Mouse (Mus musculus): Measurements from ENCODE around the gene Ypel5. TPM values are rescaled to one million over a fixed set of nuclear protein-coding genes. Genes with fewer than 3 reads are reported as not detected.

The Ypel5 gene
- polyA plus RNA-seq, 1 experiment from 2014 or later, result 80.7 TPM

DNA sequence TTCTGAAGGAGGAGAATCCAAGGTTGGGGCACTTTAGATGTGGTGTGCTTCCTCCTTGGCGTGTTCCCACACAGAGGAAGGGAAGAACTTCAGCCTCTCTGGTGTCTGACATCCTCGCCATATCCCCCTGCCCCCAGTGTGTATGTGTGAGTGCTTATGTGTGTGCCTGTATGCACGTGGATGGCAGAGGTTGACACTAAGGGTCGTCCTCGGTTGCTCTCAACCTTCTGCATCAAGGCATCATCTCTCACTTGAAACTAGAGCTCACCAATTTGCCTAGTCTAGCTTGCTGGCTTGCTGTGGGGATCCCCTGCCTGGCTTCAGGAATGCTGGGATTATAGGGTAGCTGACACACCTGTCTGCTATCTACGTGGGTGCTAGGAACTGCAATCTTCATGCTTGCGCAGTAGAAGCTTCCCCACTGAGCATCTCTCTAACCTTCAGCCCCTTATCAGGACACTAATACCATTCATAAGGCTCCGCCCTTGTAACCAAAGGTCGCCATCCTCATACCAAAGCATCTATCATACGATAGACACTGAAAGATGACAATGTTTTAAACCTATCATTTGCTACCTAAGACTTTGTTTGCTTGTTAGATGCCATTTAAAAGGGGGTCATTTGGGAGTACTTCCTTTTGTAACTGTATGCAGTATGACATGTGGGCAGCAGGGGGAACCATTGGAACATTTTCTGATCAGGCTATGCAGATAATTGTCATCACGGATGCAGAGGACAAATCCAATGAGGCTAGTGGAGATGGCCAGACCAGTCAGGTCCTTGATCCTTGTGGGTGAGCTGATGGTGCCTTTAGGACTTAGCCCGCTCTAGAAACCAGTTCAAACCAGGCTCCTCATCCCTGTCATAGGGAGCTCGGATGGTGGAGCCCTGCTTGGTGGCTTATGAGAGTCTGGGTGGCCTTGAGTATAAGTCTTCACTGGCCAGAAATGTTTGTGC is 21.7 kb downstream of the Ypel5 start:
- no peak overlapping the region for H3K4me3 ChIP-seq
- no peak overlapping the region for H3K27ac ChIP-seq
- peak; percentile 56; the same call in 1 of the 2 replicates for ATAC-seq (ENCODE audit: low FRiP score)
- no peak overlapping the region for H3K4me2 ChIP-seq (replicated peaks)
- no peaks in the 10 kb centered on the region for H3K27me3 ChIP-seq
- 60% methylated on average over 13 of the region's 13 CpGs for WGBS
- peaks cover 4% of the 10 kb centered on the region; the same call in 1 of the 2 replicates for H3K36me3 ChIP-seq
- H3K4me1 ChIP-seq, result no peaks in the 10 kb centered on the region
- no peak overlapping the region for H3K9ac ChIP-seq
- H3K9me3 ChIP-seq (replicated peaks), result no peaks in the 10 kb centered on the region

DNA sequence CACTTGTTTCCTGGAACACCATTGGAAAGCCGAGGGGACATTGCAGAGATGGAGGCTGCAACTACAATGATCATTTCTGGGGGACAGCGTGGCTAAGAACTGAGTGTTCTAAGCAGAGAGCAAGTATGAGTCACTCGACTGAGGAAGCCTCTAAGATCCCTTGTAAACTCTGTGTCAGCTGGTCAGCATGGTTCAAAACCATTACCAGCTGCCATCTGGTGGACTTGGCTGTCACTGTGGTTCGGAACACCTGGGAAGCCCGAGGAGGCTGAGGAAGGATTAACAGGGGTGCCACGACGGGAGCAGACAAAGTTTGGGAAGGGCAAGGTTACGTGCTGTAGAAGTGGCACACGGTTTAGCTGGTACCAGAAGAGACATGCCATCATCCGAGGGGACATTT is 27.0 kb downstream of the Ypel5 start:
- Histone ChIP-seq H3K27me3 (no peaks in the 10 kb centered on the region), H3K36me3 (no peaks in the 10 kb centered on the region), H3K4me1 (no peaks in the 10 kb centered on the region), H3K27ac (no peak overlapping the region), H3K4me3 (no peak overlapping the region), H3K9ac (no peak overlapping the region), H3K4me2 (replicated peaks) (no peak overlapping the region), H3K9me3 (replicated peaks) (no peaks in the 10 kb centered on the region)
- WGBS, result 81% methylated on average over 10 of the region's 10 CpGs
- ATAC-seq (ENCODE audit: low FRiP score), result no peak

DNA sequence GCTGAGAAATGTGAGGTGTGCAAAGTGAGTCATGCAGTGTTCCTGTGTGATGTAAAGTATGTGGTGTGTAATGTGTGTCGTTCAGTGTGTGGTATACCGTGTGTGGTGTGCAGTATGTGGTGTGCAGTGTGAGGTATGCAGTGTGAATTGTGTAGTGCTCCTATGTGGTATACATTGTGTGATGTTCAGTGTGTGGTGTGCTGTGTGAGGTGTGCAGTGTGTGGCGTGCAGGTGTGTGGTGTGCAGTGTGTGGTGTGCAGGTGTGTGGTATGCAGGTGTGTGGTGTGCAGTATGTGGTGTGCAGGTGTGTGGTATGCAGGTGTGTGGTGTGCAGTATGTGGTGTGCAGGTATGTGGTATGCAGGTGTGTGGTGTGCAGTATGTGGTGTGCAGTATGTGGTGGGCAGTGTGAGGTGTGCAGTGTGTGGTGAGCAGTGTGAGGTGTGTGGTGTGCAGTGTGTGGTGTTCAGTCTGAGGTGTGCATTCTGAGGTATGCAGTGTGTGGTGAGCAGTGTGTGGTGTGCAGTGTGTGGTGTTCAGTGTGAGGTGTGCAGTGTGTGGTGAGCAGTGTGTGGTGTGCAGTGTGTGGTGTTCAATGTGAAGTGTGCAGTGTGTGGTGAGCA is 30.5 kb downstream of the Ypel5 start:
- WGBS, result 93% methylated on average over 3 of the region's 3 CpGs
- Histone ChIP-seq H3K9ac (no peak overlapping the region), H3K27ac (no peak overlapping the region), H3K4me2 (replicated peaks) (no peak overlapping the region), H3K4me1 (no peaks in the 10 kb centered on the region), H3K9me3 (replicated peaks) (no peaks in the 10 kb centered on the region), H3K27me3 (no peaks in the 10 kb centered on the region), H3K4me3 (no peak overlapping the region), H3K36me3 (no peaks in the 10 kb centered on the region)
- ATAC-seq (ENCODE audit: low FRiP score), result no peak; the same call in 1 of the 2 replicates

DNA sequence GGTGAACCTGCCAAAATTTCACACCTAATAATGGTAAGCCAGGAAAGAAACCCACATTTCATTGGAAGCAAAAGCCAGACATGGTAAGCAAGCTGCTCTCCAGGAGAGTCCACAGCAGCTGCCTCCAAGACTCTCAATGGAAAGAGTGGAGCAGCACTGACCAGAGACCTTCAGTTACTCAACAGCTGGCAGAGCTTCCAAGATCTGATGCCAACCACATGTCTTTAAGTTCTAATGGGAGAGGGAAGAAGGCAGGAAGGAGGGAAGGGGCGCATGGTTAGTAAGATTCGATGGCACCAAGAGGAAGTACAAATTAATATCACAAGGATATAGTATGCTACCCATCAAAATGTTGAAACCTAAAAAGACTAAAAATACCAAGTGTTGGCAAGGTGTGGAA is 31.9 kb downstream of the Ypel5 start:
- H3K27me3 ChIP-seq, result no peaks in the 10 kb centered on the region
- no peaks in the 10 kb centered on the region for H3K36me3 ChIP-seq
- WGBS, result 98% methylated on average over 2 of the region's 2 CpGs
- no peak overlapping the region for H3K27ac ChIP-seq
- H3K9me3 ChIP-seq (replicated peaks), result no peaks in the 10 kb centered on the region
- H3K4me1 ChIP-seq, result no peaks in the 10 kb centered on the region
- no peak overlapping the region for H3K4me2 ChIP-seq (replicated peaks)
- no peak overlapping the region for H3K9ac ChIP-seq
- no peak overlapping the region for H3K4me3 ChIP-seq
- ATAC-seq (ENCODE audit: low FRiP score), result no peak

DNA sequence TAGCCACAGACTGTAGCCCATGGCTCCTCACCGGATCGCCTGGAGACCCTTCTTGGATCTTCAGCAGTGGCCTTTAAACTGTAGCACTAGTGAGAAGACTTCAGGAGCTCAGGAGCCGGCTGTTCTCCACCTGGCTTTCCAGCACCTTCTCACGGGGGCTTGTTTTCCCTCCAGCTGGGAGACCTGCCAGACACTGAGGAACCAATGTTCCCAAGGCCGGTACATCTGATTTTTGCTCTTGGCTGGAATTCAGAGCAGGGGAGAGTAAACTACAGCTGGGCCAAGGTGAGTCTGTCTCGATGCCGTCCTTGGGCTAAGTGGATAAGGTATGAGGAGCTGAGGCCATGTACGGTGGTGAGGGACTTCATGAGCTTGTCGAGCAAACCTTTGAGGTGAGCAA is 42.7 kb downstream of the Ypel5 start:
- H3K9me3 ChIP-seq (replicated peaks), result no peaks in the 10 kb centered on the region
- H3K27me3 ChIP-seq, result no peaks in the 10 kb centered on the region
- H3K36me3 ChIP-seq, result no peaks in the 10 kb centered on the region
- no peaks in the 10 kb centered on the region for H3K4me1 ChIP-seq
- no peak overlapping the region for H3K9ac ChIP-seq
- no peak overlapping the region for H3K27ac ChIP-seq
- ATAC-seq (ENCODE audit: low FRiP score), result no peak
- no peak overlapping the region for H3K4me2 ChIP-seq (replicated peaks)
- no peak overlapping the region for H3K4me3 ChIP-seq
- 95% methylated on average over 9 of the region's 9 CpGs for WGBS

DNA sequence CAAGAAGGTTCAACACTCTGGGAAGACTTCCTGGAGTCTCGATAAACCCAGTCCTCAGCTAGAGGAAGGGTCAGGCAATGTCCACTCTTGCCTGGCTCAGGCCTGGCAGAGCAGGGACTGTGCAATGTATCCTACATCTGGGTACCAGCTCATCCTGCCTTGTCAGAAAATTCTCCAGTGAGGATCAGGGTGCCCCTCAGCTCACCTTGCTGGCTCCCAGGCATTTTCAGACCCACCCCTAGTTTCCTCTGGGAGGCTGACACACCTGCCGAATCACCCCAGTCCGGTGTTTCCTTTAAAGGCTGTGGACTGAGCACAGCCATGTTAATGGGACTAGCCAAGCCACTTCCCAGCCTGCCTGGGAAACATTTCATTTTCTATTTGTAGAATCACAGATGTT is 43.9 kb downstream of the Ypel5 start:
- Histone ChIP-seq H3K9me3 (replicated peaks) (no peaks in the 10 kb centered on the region), H3K27ac (no peak overlapping the region), H3K27me3 (no peaks in the 10 kb centered on the region), H3K4me1 (no peaks in the 10 kb centered on the region), H3K9ac (no peak overlapping the region), H3K36me3 (no peaks in the 10 kb centered on the region), H3K4me3 (no peak overlapping the region), H3K4me2 (replicated peaks) (no peak overlapping the region)
- WGBS, result 69% methylated on average over 3 of the region's 3 CpGs
- no peak for ATAC-seq (ENCODE audit: low FRiP score)

DNA sequence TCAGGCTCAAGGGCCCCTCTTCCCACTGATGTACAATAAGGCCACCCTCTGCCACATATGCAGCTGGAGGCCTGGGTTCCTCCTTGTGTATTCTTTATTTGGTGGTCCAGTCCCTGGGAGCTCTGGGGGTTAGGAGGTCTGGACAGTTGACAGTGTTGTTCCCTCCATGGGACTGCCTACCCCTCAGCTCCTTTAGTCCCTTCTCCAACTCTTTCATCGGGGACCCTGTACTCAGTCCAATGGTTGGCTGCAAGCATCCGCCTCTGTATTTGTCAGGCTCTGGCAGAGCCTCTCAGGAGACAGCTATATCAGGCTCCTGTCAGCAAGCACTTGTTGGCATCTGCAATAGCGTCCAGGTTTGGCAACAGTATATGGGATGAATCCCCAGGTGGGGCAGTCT is 44.8 kb downstream of the Ypel5 start:
- H3K9ac ChIP-seq, result no peak overlapping the region
- WGBS, result 74% methylated on average over 3 of the region's 3 CpGs

DNA sequence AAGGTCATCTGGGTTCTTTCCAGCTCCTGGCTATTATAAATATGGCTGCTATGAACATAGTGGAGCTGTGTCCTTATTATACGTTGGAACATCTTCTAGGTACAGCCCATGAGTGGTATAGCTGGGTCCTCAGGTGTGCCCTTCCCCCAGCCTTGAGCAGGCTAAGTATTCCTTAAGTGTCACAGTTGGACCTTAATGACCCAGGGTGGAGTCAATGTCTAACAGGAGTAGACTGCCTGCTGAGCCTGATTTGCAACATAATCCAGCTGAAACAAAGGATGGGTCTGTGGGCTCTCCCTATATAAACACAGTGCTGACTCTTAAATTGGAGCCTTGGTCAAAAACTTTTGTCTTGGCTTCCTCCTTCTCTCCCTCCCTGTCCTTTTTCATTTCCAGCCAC is 45.6 kb downstream of the Ypel5 start:
- 53% methylated on average over 1 of the region's 1 CpGs for WGBS

More for the DNA sequence above, 44.8 kb downstream of the Ypel5 start:
- no peaks in the 10 kb centered on the region for H3K9me3 ChIP-seq (replicated peaks)
- no peak for ATAC-seq (ENCODE audit: low FRiP score)
- no peaks in the 10 kb centered on the region for H3K4me1 ChIP-seq
- H3K27ac ChIP-seq, result no peak overlapping the region
- H3K4me2 ChIP-seq (replicated peaks), result no peak overlapping the region
- H3K27me3 ChIP-seq, result no peaks in the 10 kb centered on the region
- no peak overlapping the region for H3K4me3 ChIP-seq
- no peaks in the 10 kb centered on the region for H3K36me3 ChIP-seq

DNA sequence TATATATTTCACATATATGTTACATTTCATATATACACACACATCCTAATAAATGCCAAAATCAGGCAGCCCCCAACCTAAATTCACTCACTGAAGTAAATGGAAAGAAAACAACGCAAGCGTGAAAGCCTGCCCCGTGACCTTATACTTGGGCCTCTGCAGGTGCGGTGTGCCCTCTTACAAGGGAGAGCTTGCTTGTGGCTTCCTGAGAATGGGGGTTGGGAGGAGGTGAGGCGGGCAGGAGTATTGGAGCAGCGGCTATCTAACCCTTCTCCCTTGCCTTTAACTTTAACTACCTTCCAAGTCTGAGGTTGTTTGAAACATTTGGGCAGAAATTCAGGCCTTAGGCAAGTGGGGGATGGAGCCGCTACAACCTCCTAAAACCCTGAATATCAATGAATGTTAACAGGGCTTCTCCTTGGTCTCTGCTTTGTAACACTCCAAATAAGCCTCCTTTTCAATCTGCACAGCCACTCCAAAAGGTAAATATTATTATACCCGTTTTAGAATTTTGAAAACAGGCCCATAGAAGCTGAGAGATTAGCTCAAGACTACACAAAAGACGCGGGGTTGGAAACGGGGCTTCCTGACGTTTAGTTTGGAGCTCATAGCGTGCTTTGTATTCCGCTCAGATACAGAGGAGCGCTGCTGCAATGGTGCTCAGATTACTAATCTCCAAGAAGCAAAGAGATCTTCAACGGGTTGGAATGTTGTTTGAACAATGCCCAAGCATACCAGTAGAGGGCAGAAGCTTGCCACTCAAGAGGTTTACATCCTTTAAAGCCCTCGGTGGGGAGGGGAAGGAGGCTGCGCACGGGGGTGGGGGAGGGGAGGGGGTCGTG is 53.5 kb downstream of the Ypel5 start:
- Histone ChIP-seq H3K27me3 (no peaks in the 10 kb centered on the region), H3K4me2 (replicated peaks) (peak overlapping the region; percentile 34), H3K9ac (no peak overlapping the region), H3K36me3 (no peaks in the 10 kb centered on the region), H3K9me3 (replicated peaks) (no peaks in the 10 kb centered on the region), H3K4me1 (peaks cover 6% of the 10 kb centered on the region; the same call in 1 of the 2 replicates), H3K4me3 (no peak overlapping the region), H3K27ac (no peak overlapping the region)
- peak; percentile 89 for ATAC-seq (ENCODE audit: low FRiP score)
- 18% methylated on average over 17 of the region's 20 CpGs for WGBS

More for the DNA sequence above, 45.6 kb downstream of the Ypel5 start:
- Histone ChIP-seq H3K9ac (no peak overlapping the region), H3K36me3 (no peaks in the 10 kb centered on the region), H3K4me2 (replicated peaks) (no peak overlapping the region), H3K4me1 (no peaks in the 10 kb centered on the region), H3K4me3 (no peak overlapping the region), H3K27me3 (no peaks in the 10 kb centered on the region), H3K9me3 (replicated peaks) (no peaks in the 10 kb centered on the region), H3K27ac (no peak overlapping the region)
- ATAC-seq (ENCODE audit: low FRiP score), result no peak

DNA sequence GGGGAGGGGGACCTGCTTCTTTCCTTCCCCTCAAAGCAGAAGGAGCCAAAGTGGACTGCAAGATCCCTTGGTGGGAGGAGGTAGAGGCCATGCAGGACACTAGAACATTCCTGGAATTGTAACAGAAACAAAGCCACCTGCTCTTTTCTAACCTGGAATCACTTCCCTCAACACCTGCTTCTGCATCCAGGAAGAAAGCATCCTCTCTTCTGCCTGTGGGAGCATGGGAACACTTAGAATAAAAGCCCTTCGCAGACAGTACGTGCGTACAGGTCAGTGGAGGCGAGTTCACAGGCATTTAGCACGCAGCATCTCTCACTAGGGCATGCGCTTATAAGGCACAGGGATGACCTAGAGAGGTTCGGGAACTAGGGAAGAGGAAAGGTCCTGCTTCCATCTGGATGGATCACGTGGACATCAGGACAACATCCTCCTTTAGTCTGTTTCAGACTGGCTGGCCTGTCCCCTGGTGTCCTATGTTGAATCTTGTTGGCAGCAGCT is 54.2 kb downstream of the Ypel5 start:
- WGBS, result 53% methylated on average over 8 of the region's 8 CpGs
- Histone ChIP-seq H3K4me2 (replicated peaks) (peak overlapping the region; percentile 34; the same call in 1 of the 2 replicates), H3K27ac (no peak overlapping the region), H3K4me3 (no peak overlapping the region), H3K9me3 (replicated peaks) (no peaks in the 10 kb centered on the region), H3K4me1 (peaks cover 6% of the 10 kb centered on the region; the same call in 1 of the 2 replicates), H3K36me3 (no peaks in the 10 kb centered on the region), H3K27me3 (no peaks in the 10 kb centered on the region), H3K9ac (no peak overlapping the region)
- peak; percentile 61 for ATAC-seq (ENCODE audit: low FRiP score)

DNA sequence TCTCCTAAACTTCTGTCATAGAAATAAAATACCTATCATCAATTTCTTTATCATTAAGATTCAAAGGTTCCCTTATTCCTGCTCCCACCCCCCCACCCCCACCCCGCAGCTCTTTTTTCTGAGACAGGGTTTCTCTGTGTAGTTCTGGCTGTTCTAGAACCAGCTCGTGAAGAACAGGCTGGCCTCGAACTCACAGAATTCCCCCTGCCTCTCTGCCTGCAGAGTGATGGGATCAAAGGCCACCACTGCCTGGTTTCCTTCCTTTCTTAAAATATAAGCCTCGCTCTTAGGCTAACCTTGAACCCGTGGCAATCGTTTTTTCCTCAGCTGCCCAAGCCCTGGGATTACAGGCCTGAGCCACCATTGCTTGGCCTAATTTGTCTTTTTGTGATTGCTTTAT is 55.3 kb downstream of the Ypel5 start:
- no peak overlapping the region for H3K4me2 ChIP-seq (replicated peaks)
- no peak overlapping the region for H3K4me3 ChIP-seq
- WGBS, result 85% methylated on average over 6 of the region's 6 CpGs
- H3K27ac ChIP-seq, result no peak overlapping the region
- no peaks in the 10 kb centered on the region for H3K9me3 ChIP-seq (replicated peaks)
- H3K36me3 ChIP-seq, result no peaks in the 10 kb centered on the region
- H3K4me1 ChIP-seq, result peaks cover 6% of the 10 kb centered on the region; the same call in 1 of the 2 replicates
- no peak overlapping the region for H3K9ac ChIP-seq
- no peaks in the 10 kb centered on the region for H3K27me3 ChIP-seq
- ATAC-seq (ENCODE audit: low FRiP score), result no peak

DNA sequence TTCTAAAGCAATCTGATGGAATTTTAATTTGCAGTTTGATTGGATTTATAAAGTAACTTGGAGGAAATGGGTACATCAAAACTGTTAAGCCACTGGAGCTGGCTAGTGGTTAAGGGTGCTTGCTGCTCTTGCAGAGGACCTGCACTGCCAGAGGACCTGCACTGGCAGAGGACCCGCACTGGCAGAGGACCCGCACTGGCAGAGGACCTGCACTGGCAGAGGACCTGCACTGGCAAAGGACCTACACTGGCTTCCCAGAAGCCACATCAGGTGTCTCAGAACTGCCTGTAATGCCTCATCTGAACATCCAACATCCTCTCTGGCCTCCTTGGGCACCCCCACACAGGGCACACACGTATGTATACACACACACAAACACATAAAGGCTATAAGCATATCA is 59.3 kb downstream of the Ypel5 start:
- Histone ChIP-seq H3K36me3 (no peaks in the 10 kb centered on the region), H3K4me3 (no peak overlapping the region), H3K9me3 (replicated peaks) (no peaks in the 10 kb centered on the region), H3K4me2 (replicated peaks) (no peak overlapping the region), H3K9ac (no peak overlapping the region), H3K27ac (no peak overlapping the region), H3K4me1 (no peaks in the 10 kb centered on the region; the same call in 1 of the 2 replicates), H3K27me3 (no peaks in the 10 kb centered on the region)
- 90% methylated on average over 3 of the region's 3 CpGs for WGBS
- no peak for ATAC-seq (ENCODE audit: low FRiP score)

All from hindbrain, embryonic 12.5 days (tissue).